Mouse (Mus musculus) limb, embryonic 14.5 days (tissue): ENCODE data around the gene Ndufa9. TPM values are rescaled to one million over a fixed set of nuclear protein-coding genes. Genes with fewer than 3 reads are reported as not detected.

Experiments used
- ATAC-seq: fragments of 200-750 bp; cut with Nextera tagmentation; 2 replicates; pipeline ENCODE4 v1.8.0; 2017; ENCODE audit warnings: low read depth, moderate number of reproducible peaks, moderate TSS enrichment; ENCODE audit not compliant: low FRiP score
- DNase-seq: peaks from one replicate; pipeline ENCODE4 v3.0.0-alpha.2; 2015; ENCODE audit warnings: low spot score
- H3K27ac ChIP-seq: fragments of 300-500 bp; sonication (generic); replicated peaks from 2 replicates; pipeline ENCODE4 v1.5.1; 2014; ENCODE audit warnings: low read depth, mild to moderate bottlenecking, low read length, moderate library complexity, mixed read lengths
- H3K27me3 ChIP-seq: fragments of 300-500 bp; sonication (generic); 2 replicates; pipeline ENCODE4 v1.6.1; 2014; ENCODE audit warnings: low read length, mixed read lengths; ENCODE audit not compliant: control insufficient read depth, insufficient read depth
- H3K36me3 ChIP-seq: fragments of 300-500 bp; sonication (generic); 2 replicates; pipeline ENCODE4 v1.6.1; 2014; ENCODE audit warnings: mild to moderate bottlenecking, low read length, moderate library complexity, mixed read lengths; ENCODE audit not compliant: control insufficient read depth, insufficient read depth
- H3K4me1 ChIP-seq: fragments of 300-500 bp; sonication (generic); 2 replicates; pipeline ENCODE4 v1.6.1; 2014; ENCODE audit warnings: antibody characterized with exemption, low read length, mixed read lengths; ENCODE audit not compliant: control insufficient read depth, insufficient read depth
- H3K4me2 ChIP-seq: fragments of 300-500 bp; sonication (generic); replicated peaks from 2 replicates; pipeline ENCODE4 v1.6.1; 2014; ENCODE audit warnings: low read depth, mild to moderate bottlenecking, low read length, moderate library complexity; ENCODE audit not compliant: severe bottlenecking
- H3K4me3 ChIP-seq: fragments of 300-500 bp; sonication (generic); replicated peaks from 2 replicates; pipeline ENCODE4 v1.5.1; 2014; ENCODE audit warnings: low read length
- H3K9ac ChIP-seq: fragments of 300-500 bp; sonication (generic); 2 replicates; pipeline ENCODE4 v1.6.1; 2014; ENCODE audit warnings: mild to moderate bottlenecking, low read depth, low read length, moderate library complexity; ENCODE audit not compliant: severe bottlenecking
- H3K9me3 ChIP-seq: fragments of 300-500 bp; sonication (generic); 2 replicates; pipeline ENCODE4 v1.6.1; 2016; ENCODE audit warnings: low read length; ENCODE audit not compliant: control insufficient read depth
- POLR2A ChIP-seq: fragments of 200-500 bp; IDR thresholded peaks from 2 replicates; pipeline ENCODE4 v1.8.0; 2012; ENCODE audit warnings: inconsistent platforms, mild to moderate bottlenecking, moderate library complexity, borderline replicate concordance; ENCODE audit not compliant: insufficient read depth, insufficient read length; ENCODE audit errors: extremely low read depth
- WGBS: fragments of 180-500 bp; shearing (Covaris S2); extraction: QIAGEN DNeasy Blood & Tissue Kit; methylation state at CpG from one replicate; pipeline ENCODE4 v1.1.7; 2014; 5-methylcytosine and 5-hydroxymethylcytosine counted together
- polyA plus RNA-seq, 2 experiments: library from polyadenylated mRNA; depleted of rRNA in 1 of 2; stranded (reverse) in 1 of 2; unstranded in 1 of 2; fragments of >200 nt; fragmentation: Nextera tagmentation in 1 of 2; extraction: Ambion mirVana in 1 of 2; gene quantifications; 2 replicates each; pipeline versions ENCODE4 v1.2.1 to v1.2.3; 2012 to 2014

Gene Ndufa9
- polyA plus RNA-seq, 2 experiments = 87.7 to 186 TPM

DNA sequence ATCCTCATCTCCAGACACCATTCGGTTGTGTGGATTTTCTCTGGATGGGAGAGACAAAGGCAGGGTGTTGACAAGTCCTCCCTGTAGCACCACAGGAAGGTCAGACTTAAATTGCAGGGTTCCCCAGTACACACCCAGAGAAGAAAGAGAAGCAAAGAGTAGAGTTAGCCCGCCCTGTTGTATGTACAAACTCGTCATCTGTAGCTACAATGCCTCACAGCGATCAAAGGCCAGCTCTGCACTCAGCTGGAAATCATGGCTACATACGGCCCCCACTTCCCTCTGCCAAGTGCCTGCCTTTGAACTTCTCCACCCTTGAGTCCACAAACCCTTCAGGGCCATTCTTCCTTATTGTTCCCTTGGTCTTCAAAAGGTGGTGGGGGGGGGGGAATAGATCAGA is 64.7 kb downstream of the Ndufa9 start:
- TF ChIP-seq POLR2A = no peak
- Histone ChIP-seq H3K4me2 (no peak overlapping the region), H3K27ac (no peak overlapping the region), H3K27me3 (no peaks in the 10 kb centered on the region), H3K36me3 (no peaks in the 10 kb centered on the region), H3K9ac (no peak overlapping the region), H3K9me3 (no peaks in the 10 kb centered on the region), H3K4me1 (no peaks in the 10 kb centered on the region), H3K4me3 (no peak overlapping the region)
- 56% methylated on average over 5 of the region's 5 CpGs for WGBS
- DNase-seq (no peak), ATAC-seq (no peak)

DNA sequence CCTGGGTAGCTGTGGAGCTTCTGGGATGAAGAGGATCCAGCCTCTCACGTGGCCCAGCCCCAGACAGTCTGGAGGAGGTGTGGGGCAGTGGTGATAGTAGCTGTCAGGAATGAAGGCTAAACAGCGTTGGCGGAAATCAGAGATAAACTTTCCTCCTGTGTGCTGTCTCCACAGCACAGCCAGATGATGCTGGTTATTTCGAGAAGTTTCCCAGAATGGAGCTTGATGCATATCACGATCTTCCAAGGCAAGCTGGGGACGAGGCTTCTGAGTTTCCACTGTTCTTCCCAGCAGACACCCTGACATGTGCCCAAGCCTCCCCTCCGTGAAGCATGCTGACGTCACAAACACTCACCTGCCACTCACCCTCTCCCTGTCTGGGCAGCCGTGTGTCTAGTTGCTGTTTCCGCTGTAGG is 65.3 kb downstream of the Ndufa9 start:
- no peaks in the 10 kb centered on the region for H3K27me3 ChIP-seq
- H3K9ac ChIP-seq = no peak overlapping the region
- H3K4me1 ChIP-seq = no peaks in the 10 kb centered on the region
- no peak overlapping the region for H3K27ac ChIP-seq
- ATAC-seq (no peak), DNase-seq (no peak)
- no peak for TF ChIP-seq POLR2A
- no peak overlapping the region for H3K4me2 ChIP-seq
- H3K36me3 ChIP-seq = no peaks in the 10 kb centered on the region
- no peaks in the 10 kb centered on the region for H3K9me3 ChIP-seq
- H3K4me3 ChIP-seq = no peak overlapping the region
- 66% methylated on average over 10 of the region's 10 CpGs for WGBS

DNA sequence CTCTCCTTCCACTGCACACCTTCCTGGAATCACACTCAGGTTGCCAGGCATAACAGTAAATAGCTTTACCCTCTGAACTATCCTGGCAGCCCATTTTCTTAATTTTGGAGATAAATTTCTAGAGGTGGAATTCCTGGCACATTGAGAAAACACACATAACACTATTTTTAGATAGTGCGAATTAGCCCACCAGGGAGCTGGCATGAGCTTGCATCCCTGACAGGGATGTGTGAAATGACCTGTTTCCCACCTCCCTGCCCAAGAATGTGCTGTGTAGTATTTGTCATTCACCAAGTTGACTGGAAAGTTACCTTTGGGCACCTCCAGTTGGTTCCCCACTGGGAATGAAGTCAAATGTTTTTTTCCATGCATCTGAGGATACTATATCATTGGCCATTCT is 65.9 kb downstream of the Ndufa9 start:
- 78% methylated on average over 1 of the region's 1 CpGs for WGBS
- H3K4me2 ChIP-seq = no peak overlapping the region
- no peak for TF ChIP-seq POLR2A
- H3K36me3 ChIP-seq = no peaks in the 10 kb centered on the region
- ATAC-seq = no peak
- no peak overlapping the region for H3K4me3 ChIP-seq
- no peak overlapping the region for H3K9ac ChIP-seq
- no peak overlapping the region for H3K27ac ChIP-seq
- H3K9me3 ChIP-seq = no peaks in the 10 kb centered on the region
- no peaks in the 10 kb centered on the region for H3K4me1 ChIP-seq
- no peak for DNase-seq
- no peaks in the 10 kb centered on the region for H3K27me3 ChIP-seq

DNA sequence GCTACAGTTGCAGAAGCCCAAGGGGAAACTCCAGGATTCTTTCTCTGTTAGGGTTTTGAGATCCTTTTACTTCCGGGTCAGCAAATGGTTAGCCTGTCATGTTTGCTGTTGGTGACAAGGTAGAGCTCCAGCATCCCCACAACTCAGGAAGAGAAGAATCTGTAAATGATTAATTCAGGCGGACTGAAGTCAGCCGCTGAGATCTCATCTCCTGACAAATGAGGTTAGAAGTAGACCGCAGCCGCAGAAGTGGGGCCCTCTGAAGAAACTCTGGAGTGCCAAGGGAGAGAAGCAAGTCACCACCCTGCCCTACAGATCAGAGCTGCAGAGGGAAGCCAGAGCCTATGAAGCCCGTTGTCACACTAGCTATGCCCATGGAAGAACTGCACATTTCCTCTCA is 71.0 kb downstream of the Ndufa9 start:
- H3K9ac ChIP-seq = no peak overlapping the region
- WGBS = 57% methylated on average over 6 of the region's 6 CpGs

DNA sequence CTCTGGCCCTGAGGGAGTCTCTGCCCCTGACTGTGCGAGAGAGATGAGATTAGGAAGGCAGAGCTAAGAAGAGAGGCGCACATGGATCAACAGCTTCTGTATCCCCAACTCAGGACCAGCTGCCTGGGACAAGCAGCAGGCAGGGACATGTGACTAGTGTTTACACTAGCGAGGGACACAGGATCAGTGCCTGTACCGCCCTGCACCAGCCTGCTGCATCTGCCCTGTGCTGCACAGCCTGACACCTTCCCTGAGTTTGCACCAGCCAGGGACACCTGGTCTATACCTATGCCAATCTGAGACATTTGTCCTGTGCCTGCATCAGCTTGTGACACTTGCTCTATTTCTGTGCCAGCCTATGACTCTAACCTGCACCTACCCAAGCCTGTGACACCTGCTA is 75.1 kb downstream of the Ndufa9 start:
- Histone ChIP-seq H3K27ac (no peak overlapping the region), H3K27me3 (no peaks in the 10 kb centered on the region), H3K9me3 (no peaks in the 10 kb centered on the region), H3K4me2 (no peak overlapping the region), H3K4me3 (no peak overlapping the region), H3K36me3 (no peaks in the 10 kb centered on the region), H3K4me1 (no peaks in the 10 kb centered on the region), H3K9ac (no peak overlapping the region)
- TF ChIP-seq POLR2A = no peak
- ATAC-seq = no peak
- no peak for DNase-seq
- WGBS = 63% methylated on average over 4 of the region's 4 CpGs

More for the DNA sequence above, 71.0 kb downstream of the Ndufa9 start:
- Histone ChIP-seq H3K4me2 (no peak overlapping the region), H3K27me3 (no peaks in the 10 kb centered on the region), H3K36me3 (no peaks in the 10 kb centered on the region), H3K9me3 (no peaks in the 10 kb centered on the region), H3K4me3 (no peak overlapping the region), H3K27ac (no peak overlapping the region), H3K4me1 (no peaks in the 10 kb centered on the region)
- ATAC-seq = no peak
- no peak for DNase-seq
- no peak for TF ChIP-seq POLR2A

DNA sequence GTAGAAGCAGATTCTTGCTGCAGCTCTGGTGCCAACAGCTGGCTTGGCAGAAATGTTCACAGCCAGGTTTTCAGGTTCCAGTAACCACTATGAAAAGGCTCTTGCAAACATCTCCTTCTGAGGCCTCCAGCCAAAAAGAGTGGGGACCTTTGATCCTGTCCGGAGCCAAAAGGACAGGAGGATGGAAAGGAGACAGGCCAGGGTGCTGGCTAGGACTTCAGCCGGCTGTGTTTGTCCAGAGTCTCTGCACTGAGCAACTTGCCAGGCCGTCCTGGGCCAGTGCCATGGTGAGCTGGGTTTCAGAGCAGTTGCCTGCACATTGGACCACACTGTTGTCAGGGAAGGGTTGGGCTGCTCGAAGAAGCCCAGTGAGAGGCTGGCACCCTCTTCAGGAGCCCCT is 76.6 kb downstream of the Ndufa9 start:
- 77% methylated on average over 4 of the region's 4 CpGs for WGBS
- no peak for ATAC-seq

More for the DNA sequence above, 76.6 kb downstream of the Ndufa9 start:
- Histone ChIP-seq H3K36me3 (no peaks in the 10 kb centered on the region), H3K4me2 (no peak overlapping the region), H3K4me3 (no peak overlapping the region), H3K27ac (no peak overlapping the region), H3K27me3 (no peaks in the 10 kb centered on the region), H3K4me1 (no peaks in the 10 kb centered on the region), H3K9ac (no peak overlapping the region), H3K9me3 (no peaks in the 10 kb centered on the region)
- no peak for DNase-seq
- TF ChIP-seq POLR2A = no peak

Other genes with a start within 250 kb of the Ndufa9 start
- 0.88 and 1.1 TPM in 2 replicates for gene Kcna1, start 202.8 kb downstream of the Ndufa9 start, polyA plus RNA-seq (2012; rRNA removed)
- gene Kcna1, start 202.8 kb downstream of the Ndufa9 start, polyA plus RNA-seq (2014; fragmentation: Nextera tagmentation; extraction: Ambion mirVana) = 1.6 and 2.3 TPM in 2 replicates
- 8.6 and 9.1 TPM in 2 replicates for gene Kcna6, start 108.5 kb downstream of the Ndufa9 start, polyA plus RNA-seq (2012; rRNA removed)
- gene Kcna6, start 108.5 kb downstream of the Ndufa9 start, polyA plus RNA-seq (2014; fragmentation: Nextera tagmentation; extraction: Ambion mirVana) = 8.5 and 8.9 TPM in 2 replicates
- gene Akap3, start 4.0 kb upstream of the Ndufa9 start, polyA plus RNA-seq (2012; rRNA removed) = 0.04 and 0.05 TPM in 2 replicates
- gene Akap3, start 4.0 kb upstream of the Ndufa9 start, polyA plus RNA-seq (2014; fragmentation: Nextera tagmentation; extraction: Ambion mirVana) = not detected in 2 replicates
- gene Dyrk4, start 72.7 kb upstream of the Ndufa9 start, polyA plus RNA-seq (2012; rRNA removed) = 0.03 and 0.08 TPM in 2 replicates
- not detected in 2 replicates for gene Dyrk4, start 72.7 kb upstream of the Ndufa9 start, polyA plus RNA-seq (2014; fragmentation: Nextera tagmentation; extraction: Ambion mirVana)
- 46.3 and 55.8 TPM in 2 replicates for gene Rad51ap1, start 90.5 kb upstream of the Ndufa9 start, polyA plus RNA-seq (2012; rRNA removed)
- gene Rad51ap1, start 90.5 kb upstream of the Ndufa9 start, polyA plus RNA-seq (2014; fragmentation: Nextera tagmentation; extraction: Ambion mirVana) = 50.6 and 52.7 TPM in 2 replicates
- gene D6Wsu163e, start 90.8 kb upstream of the Ndufa9 start, polyA plus RNA-seq (2012; rRNA removed) = 11.1 and 12.2 TPM in 2 replicates
- gene D6Wsu163e, start 90.8 kb upstream of the Ndufa9 start, polyA plus RNA-seq (2014; fragmentation: Nextera tagmentation; extraction: Ambion mirVana) = 12.4 and 16.6 TPM in 2 replicates
- 2.8 and 2.9 TPM in 2 replicates for gene Fgf6, start 166.4 kb upstream of the Ndufa9 start, polyA plus RNA-seq (2012; rRNA removed)
- 2.3 and 2.5 TPM in 2 replicates for gene Fgf6, start 166.4 kb upstream of the Ndufa9 start, polyA plus RNA-seq (2014; fragmentation: Nextera tagmentation; extraction: Ambion mirVana)
- 0.17 and 0.24 TPM in 2 replicates for gene Fgf23, start 223.8 kb upstream of the Ndufa9 start, polyA plus RNA-seq (2012; rRNA removed)
- gene Fgf23, start 223.8 kb upstream of the Ndufa9 start, polyA plus RNA-seq (2014; fragmentation: Nextera tagmentation; extraction: Ambion mirVana) = not detected in 2 replicates